Mouse (Mus musculus): ENCODE measurements around the gene Dusp14.

Gene Dusp14

GRCm38 (mm10) chr11:84066927-84067645 is 2.0 kb downstream of the Dusp14 start:
- peak in 1 of 2 experiments; percentile 10 for DNase-seq (ENCODE audit: low spot score in 2 of 2)

DNA sequence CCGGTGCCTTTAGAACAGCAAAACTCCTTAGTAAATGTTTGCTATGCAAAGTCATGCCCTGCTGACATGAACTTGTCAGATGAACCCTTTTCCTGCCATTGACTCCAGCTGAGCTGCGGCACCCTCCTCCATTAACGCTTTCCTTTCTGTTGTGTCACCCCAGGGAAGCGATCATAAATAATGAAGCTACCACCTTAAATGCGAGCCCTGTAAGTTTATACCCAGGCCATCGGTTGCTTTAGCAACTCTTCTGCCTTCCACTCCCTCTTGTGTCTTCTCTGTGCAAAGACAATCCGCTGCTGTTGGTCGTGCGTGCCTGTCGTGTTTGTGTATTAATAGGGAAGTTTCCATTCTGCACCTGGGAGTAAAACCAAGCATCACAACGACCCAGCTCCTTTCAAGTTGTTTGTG is 3.0 kb downstream of the Dusp14 start:
- DNase-seq (ENCODE audit: low spot score in 2 of 2) = no peak

GRCm38 (mm10) chr11:84063631-84064209 is 5.3 kb downstream of the Dusp14 start:
- DNase-seq (ENCODE audit: low spot score in 2 of 2) = no peak

DNA sequence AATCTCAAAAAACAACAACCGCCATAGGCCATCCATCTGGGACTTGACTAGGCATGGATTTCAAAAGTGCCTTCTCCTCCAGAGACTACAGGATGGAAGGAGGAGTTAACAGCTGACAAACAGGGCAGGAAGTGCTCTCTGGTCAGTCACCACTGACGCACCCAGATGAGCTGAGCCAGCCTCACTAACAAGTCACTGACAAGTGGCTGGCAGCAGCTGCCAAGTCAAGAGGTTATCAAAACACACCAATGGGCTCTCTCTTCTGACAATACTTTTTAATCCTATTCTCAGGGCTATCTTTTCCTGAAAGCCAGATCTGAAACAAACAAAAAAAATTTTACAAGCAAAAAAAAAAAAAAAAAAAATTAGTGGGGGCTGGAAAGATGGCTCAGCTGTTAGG is 6.3 kb downstream of the Dusp14 start:
- no peak for DNase-seq (ENCODE audit: low spot score in 2 of 2)

- DNase-seq (ENCODE audit: low spot score in 2 of 2) = no peak
Observed at GRCm38 (mm10) chr11:84061881-84062280, 7.2 kb downstream of the Dusp14 start.

GRCm38 (mm10) chr11:84060635-84061034 is 8.4 kb downstream of the Dusp14 start:
- no peak for DNase-seq (ENCODE audit: low spot score in 2 of 2)

GRCm38 (mm10) chr11:84059784-84060183 is 9.3 kb downstream of the Dusp14 start:
- DNase-seq (ENCODE audit: low spot score in 2 of 2) = no peak

- DNase-seq (ENCODE audit: low spot score in 2 of 2) = no peak
Observed at GRCm38 (mm10) chr11:84057418-84057817, 11.6 kb downstream of the Dusp14 start.

DNA sequence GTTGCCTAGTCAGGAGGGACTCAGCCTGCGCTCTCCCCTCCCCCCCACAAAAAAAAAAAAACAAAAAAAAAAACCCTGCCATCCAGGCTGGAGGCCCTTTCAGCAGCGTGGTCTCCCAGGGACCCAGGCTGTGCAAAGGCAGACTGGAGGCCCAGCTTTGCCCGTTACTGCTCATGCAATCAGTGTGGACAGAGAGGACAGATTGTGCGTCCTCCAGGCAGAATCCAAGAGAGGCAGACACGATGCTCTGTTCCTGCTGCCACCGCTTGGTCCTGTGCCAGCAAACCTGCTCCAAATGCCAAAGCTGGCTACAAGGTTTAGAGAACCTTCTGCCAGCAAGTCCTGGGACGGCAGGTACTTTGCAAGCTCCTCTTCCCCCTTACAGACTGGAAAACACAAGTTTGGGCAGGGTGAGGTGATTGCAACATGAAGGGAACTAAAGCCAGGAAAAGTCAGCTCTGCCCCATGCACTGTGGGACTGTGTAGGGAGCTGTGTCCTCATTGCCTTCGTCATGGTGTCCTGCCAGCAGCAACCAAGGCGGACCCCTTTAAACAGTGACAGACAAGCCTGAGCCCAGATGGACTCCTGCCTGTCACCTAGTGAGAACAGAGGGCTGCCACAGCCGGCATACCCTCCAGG is 15.4 kb downstream of the Dusp14 start:
- no peak for DNase-seq (ENCODE audit: low spot score in 2 of 2)

DNA sequence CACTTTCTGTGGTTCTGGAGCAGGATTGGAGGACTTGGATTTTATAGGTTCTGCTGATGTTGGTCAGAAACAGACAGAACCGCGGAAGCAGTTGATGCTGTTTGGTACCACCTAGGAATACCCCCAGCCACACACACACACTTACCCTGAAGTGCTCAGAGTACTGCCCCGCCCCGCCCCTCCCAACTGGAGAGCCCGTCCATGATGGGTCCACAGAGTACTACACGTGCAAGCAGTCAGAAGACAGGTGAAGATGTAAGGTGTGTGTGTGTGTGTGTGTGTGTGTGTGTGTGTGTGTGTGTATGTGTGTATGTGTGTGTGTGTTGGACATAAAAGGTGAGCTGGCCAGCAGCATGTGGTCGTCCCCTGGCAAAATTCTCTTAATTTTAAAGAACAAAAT is 16.0 kb downstream of the Dusp14 start:
- DNase-seq (ENCODE audit: low spot score in 2 of 2) = no peak

DNA sequence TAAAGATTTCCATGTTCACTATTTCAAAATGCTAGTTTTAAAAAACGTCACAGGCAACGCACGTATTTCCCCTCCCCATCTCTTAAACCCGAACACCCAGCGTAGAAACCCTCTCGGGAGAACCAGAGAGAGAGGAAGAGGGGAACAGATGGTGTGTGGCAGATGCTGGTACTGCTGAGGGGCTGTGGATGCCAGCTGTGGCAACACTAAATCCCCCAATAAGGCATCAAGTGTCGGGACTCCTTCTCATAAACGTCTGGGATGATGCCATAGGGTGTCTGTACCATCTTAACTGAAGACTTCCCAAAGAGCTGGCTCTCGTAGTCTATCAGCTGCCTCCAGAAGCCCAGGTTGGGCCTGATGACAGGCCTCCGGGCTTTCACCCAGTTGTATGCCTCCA is 20.6 kb downstream of the Dusp14 start:
- no peak for DNase-seq (ENCODE audit: low spot score in 2 of 2)

GRCm38 (mm10) chr11:84047270-84047669 is 21.8 kb downstream of the Dusp14 start:
- no peak for DNase-seq (ENCODE audit: low spot score in 2 of 2)

GRCm38 (mm10) chr11:84044988-84045387 is 24.1 kb downstream of the Dusp14 start:
- DNase-seq (ENCODE audit: low spot score in 2 of 2) = no peak

DNA sequence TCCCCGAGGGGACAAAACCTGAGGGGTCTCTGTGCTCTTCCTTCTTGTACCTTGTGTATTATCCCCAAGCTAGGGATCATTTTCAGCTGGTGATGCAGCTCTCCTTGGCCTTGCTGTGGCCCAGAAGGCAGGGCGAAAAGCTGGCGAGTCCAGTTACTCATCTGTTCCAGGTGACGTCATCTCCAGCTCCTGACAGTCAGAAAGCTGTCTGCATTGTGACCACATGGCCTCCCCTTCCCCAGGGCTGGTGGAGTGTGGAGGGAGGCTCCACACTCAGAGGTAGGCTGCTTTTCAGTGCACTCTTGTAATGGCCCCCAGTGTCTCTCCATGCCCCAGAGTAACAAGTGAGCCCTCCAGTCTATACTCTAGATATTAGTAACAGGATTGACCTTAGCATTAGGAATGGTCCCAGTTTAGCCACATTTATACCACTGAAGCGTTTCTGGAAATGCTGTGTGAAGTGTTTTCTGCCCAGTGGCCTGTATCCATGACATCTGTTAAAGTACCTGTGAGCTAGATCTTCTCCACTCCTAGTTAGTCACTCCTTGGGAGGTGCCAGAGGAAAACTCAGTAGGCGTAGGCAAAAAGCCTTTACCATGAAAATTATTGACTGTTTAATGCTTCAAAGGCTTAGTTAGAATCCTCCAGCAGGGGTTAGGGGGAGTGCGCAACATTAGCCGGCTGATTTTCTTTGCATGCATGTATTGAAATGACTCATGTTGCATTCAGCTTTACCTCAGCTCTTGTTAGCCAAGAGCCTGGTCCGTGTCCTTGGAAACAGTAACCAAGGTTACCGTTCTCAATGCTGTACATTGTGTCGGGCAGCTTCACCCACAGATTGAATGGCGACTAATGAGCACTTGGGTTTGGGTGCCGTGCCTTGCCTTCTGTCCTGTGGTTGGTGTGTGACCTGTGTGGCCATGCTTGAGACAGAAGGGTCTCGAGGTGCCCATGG is 26.0 kb downstream of the Dusp14 start:
- no peak for DNase-seq (ENCODE audit: low spot score in 2 of 2)

- DNase-seq (ENCODE audit: low spot score in 2 of 2) = no peak
Observed at GRCm38 (mm10) chr11:84040621-84041020, 28.4 kb downstream of the Dusp14 start.

- no peak for DNase-seq (ENCODE audit: low spot score in 2 of 2)
Observed at GRCm38 (mm10) chr11:84033671-84034070, 35.4 kb downstream of the Dusp14 start.

- no peak for DNase-seq (ENCODE audit: low spot score in 2 of 2)
Observed at GRCm38 (mm10) chr11:84032559-84032958, 36.5 kb downstream of the Dusp14 start.

DNA sequence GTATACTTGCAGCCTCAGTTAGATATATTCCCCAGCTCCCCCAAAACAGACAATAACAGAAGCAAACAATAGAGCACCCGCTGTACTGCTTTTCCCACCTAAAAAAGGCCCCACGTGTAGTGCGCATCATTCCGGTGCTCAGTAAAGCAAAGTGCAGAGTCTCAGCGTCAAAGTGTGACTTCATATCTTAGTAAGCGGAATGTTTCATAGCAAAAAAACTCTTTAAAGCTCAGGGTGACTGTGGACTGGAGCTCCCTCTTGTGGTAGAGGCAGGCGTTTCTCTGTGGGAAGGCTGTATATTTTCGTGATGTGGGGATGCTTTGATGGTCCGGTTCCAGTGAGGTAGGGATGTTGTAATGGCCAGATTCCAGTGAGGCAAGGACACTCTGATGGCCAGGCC is 37.1 kb downstream of the Dusp14 start:
- peak in 1 of 2 experiments; percentile 16 for DNase-seq (ENCODE audit: low spot score in 2 of 2)

DNA sequence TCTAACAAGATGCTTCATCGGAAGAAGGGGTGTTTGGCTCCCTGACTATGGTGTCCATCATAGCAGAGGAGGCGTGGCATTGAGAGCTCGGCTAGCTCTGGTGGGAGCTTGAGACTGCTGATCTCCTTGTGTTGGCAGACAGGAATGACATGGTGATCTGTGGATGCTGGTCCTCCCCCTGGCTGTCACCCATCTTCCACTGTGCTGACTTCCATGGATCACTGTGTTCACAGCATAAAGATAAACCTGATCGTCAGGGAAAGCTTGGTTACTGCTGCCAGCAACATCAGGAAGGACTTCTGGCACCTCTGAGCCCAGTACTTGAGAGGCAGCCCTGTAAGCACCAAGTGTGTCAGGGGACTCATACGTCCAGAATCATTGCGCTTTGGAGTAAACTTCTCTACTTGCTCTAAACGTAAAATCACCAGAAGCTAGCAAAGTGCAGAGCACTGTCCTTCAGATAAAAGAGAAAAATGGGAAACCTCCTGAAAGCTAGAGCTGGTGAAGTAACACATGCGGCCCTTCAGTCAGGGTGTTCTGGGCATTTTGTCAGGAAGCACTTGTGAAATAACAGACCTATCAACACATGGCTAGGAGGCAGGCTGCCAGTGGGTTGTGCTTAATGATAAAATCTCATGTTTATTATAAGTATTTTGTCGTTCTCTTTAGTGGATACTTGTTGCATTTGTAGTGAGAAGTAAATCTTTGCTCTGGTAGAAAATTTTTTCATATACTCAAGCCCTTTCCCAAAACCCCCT is 40.6 kb downstream of the Dusp14 start:
- DNase-seq (ENCODE audit: low spot score in 2 of 2) = no peak

- DNase-seq (ENCODE audit: low spot score in 2 of 2) = no peak
Observed at GRCm38 (mm10) chr11:84027231-84027630, 41.8 kb downstream of the Dusp14 start.

DNA sequence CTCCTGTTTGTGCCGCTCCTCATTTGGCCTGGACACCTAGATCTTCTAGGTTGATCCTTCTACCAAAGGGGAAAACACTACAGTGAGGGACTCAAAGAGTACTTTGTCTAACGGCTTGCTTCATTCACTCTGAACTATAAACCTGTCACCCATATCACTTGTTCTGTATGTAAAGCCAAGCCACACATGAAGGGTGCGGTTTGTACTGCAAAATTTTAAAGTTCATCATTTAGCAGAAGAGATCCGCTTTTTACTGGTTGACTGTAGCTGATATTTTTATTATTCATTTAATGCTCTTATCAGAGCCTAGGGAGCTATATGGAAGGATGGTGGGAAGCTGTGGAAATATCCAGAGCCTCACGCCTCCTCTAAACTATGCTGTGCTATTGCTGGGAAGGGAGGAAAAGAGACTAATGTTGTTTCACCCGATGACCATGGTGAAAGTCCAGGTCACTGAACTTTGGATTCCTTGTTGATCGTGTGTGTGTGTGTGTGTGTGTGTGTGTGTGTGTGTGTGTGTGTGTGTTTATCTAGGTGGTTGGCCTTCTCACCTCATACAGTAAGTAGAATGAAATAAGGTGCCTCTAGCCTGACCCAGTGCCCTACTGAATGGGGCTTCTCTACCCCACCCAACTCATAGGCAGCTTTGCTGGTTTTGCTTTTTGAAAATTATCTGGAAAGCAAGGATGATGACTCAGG is 52.1 kb downstream of the Dusp14 start:
- no peak for DNase-seq (ENCODE audit: low spot score in 2 of 2)
